ENCODE assay signal across 11 mouse cellular contexts in genomic region chr4:137907979-137908378, GRCm38 (mm10). TPM values are rescaled to one million over a fixed set of nuclear protein-coding genes. Genes with fewer than 3 reads are reported as not detected.
DNase-seq lines count a peak whose midpoint lies in the region; ATAC-seq lines count a peak whose summit lies in the region.
"Had no signal": no experiment of that assay in that cellular context is flagged by ENCODE, and none has a peak within 500 bp of the region (broad histone marks: within the 10 kb centered on the region; RNA-seq: fewer than 3 reads in every experiment).

No protein-coding gene starts in this region.

- 51% methylated on average over 13 of the region's 13 CpGs for whole genome bisulfite sequencing in heart, embryonic 11.5 days (ENCODE audit: insufficient replicate concordance)
- 32% methylated on average over 13 of the region's 13 CpGs for WGBS in heart, embryonic 12.5 days

- no peaks in the 10 kb centered on the region for H3K36me3 ChIP-seq in heart, embryonic 11.5 days (ENCODE audit: control insufficient read depth, insufficient read depth, low read length)
- peaks cover 4% of the 10 kb centered on the region; the same call in 1 of the 2 replicates for H3K36me3 ChIP-seq in heart, embryonic 12.5 days
- H3K36me3 ChIP-seq: lung, embryonic 15.5 days had no signal

- DNase-seq in heart, adult 18-20 months: peak; percentile 74 to 81
- DNase-seq in adipocyte (ENCODE audit: low spot score): peak; percentile 25
- peak; percentile 90 for DNase-seq in lung, postnatal 10 days
- DNase-seq in ovary, adult 18-20 months (ENCODE audit: low spot score): no peak
- DNase-seq in adrenal gland, postnatal 25 days: no peak
- no peak for DNase-seq in natural killer cell, adult 2 months (ENCODE audit: low spot score in 2 of 2)
- DNase-seq: cerebellum, postnatal 25 days; layer of hippocampus, adult 9-11 months had no signal

- no peak overlapping the region; the same call in 1 of the 2 replicates for H3K9ac ChIP-seq in heart, embryonic 11.5 days (ENCODE audit: low read depth, low read length)
- H3K9ac ChIP-seq in heart, embryonic 12.5 days: peak overlapping the region; percentile 54; the same call in 1 of the 2 replicates
- H3K9ac ChIP-seq: lung, embryonic 15.5 days had no signal

- H3K4me2 ChIP-seq in heart, embryonic 11.5 days: no peak overlapping the region
- H3K4me2 ChIP-seq in heart, embryonic 12.5 days: no peak overlapping the region
- H3K4me2 ChIP-seq: lung, embryonic 15.5 days had no signal

- H3K27me3 ChIP-seq in heart, embryonic 11.5 days (ENCODE audit: control insufficient read depth, insufficient read depth, low read length): no peaks in the 10 kb centered on the region
- no peaks in the 10 kb centered on the region for H3K27me3 ChIP-seq in heart, embryonic 12.5 days (replicated peaks)

- no peak overlapping the region for H3K27ac ChIP-seq in heart, embryonic 11.5 days (ENCODE audit: low read depth, low read length)
- 0 out of 2 replicates have a peak overlapping the region, but pooled peaks have one; percentile 21 for H3K27ac ChIP-seq in heart, embryonic 12.5 days (ENCODE audit: poor library complexity, severe bottlenecking)

- H3K9me3 ChIP-seq in heart, embryonic 11.5 days (replicated peaks; ENCODE audit: control insufficient read depth, low read length): no peaks in the 10 kb centered on the region
- no peaks in the 10 kb centered on the region for H3K9me3 ChIP-seq in heart, embryonic 12.5 days (replicated peaks)
- H3K9me3 ChIP-seq: lung, embryonic 15.5 days had no signal

- H3K4me1 ChIP-seq in heart, embryonic 11.5 days (ENCODE audit: control insufficient read depth, insufficient read depth, low read length): peaks cover 18% of the 10 kb centered on the region
- peaks cover 28% of the 10 kb centered on the region for H3K4me1 ChIP-seq in heart, embryonic 12.5 days (replicated peaks)

- no peak overlapping the region for H3K4me3 ChIP-seq in heart, embryonic 11.5 days (ENCODE audit: low read depth, low read length)
- H3K4me3 ChIP-seq in heart, embryonic 12.5 days: no peak overlapping the region
- H3K4me3 ChIP-seq: lung, embryonic 15.5 days had no signal

- ATAC-seq in heart, embryonic 11.5 days (replicated peaks; ENCODE audit: insufficient number of reproducible peaks, low FRiP score, low TSS enrichment): no peak
- peak; percentile 19; the same call in 1 of the 2 replicates for ATAC-seq in heart, embryonic 12.5 days (ENCODE audit: insufficient number of reproducible peaks, low FRiP score)

RNA-seq across cellular contexts. Expression of gene Ece1, which starts 45.9 kb away (rescaled TPM):
- 100 to 1,000 TPM; 105 to 121 TPM for total RNA-seq in heart, adult 18-20 months (2021)
- polyA plus RNA-seq in heart, embryonic 11.5 days (2014; fragmentation: Nextera tagmentation; extraction: Ambion mirVana): 129 and 157 TPM in 2 replicates
- 122 and 144 TPM in 2 replicates for polyA plus RNA-seq in heart, embryonic 12.5 days (2016; fragmentation: Nextera tagmentation; extraction: Ambion mirVana)
- total RNA-seq in adrenal gland, postnatal 25 days (2021): 264 and 285 TPM in 2 replicates

Comparison
In these comparisons a context has a peak if more than half of its experiments do, and no peak if none do; other contexts are left out.
1. DNase-seq: peak in heart, adult 18-20 months (2 of 2), adipocyte (single experiment) and lung, postnatal 10 days (single experiment); none in ovary, adult 18-20 months (single experiment), adrenal gland, postnatal 25 days (single experiment) and natural killer cell, adult 2 months (0 of 2).